Mouse (Mus musculus): ENCODE data around the gene Kcnh1. TPM values are rescaled to one million over a fixed set of nuclear protein-coding genes. Genes with fewer than 3 reads are reported as not detected.

Kcnh1 gene
- total RNA-seq, 2 experiments from 2014 or later: 71.9 to 76.4 TPM

DNA sequence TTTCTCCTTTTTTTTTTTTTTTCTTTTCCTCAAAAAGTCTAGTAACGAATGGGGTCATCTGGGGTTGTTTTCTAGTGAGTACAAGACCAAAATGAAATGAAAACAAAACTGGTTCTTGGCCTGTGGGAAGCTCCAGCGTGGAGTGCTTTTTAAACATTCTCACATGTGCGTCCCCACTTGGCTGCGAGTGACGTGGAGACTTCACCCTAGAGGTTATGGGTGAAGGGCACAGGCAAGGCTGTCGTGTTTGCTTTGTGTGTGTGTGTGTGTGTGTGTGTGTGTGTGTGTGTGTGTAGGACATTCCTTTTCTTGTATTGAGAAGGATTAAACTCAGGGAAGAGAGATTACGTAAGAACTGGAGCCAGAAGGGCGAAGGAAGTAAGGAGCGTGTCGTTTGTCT lies 6.9 kb downstream of the Kcnh1 start:
- no peak for TF ChIP-seq CTCF (IDR thresholded peaks at IDR 0.05)
- Histone ChIP-seq H3K27ac (no peak overlapping the region), H3K4me3 (no peak overlapping the region)
- DNase-seq (ENCODE audit: extremely low spot score in 1 of 2, low spot score in 2 of 2): no peak
- intact Hi-C loops (cut with DNase I): no loop called here

DNA sequence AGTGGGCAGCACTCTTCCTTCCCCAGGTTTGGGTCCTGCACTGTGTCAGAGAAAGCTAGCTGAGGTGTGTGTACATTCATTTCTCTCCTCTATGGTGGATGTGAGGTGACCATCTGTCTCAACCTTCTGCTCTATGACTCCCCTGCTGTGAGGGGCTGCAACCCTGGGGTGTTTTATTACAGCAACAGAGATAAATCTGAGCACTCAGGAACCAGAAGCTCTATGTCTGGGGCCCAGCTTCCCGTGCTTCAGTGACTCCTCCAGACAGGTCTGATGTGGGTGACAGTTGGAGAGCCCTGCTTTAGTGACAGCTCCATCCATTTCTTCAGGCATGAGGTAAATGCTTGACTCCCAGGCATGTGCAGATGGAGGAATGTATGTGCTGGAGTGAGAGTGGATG lies 12.4 kb downstream of the Kcnh1 start:
- Histone ChIP-seq H3K27ac (no peak overlapping the region), H3K4me3 (no peak overlapping the region)
- intact Hi-C loops (cut with DNase I): no loop called here
- TF ChIP-seq CTCF (IDR thresholded peaks at IDR 0.05): no peak
- no peak for DNase-seq (ENCODE audit: extremely low spot score in 1 of 2, low spot score in 2 of 2)

DNA sequence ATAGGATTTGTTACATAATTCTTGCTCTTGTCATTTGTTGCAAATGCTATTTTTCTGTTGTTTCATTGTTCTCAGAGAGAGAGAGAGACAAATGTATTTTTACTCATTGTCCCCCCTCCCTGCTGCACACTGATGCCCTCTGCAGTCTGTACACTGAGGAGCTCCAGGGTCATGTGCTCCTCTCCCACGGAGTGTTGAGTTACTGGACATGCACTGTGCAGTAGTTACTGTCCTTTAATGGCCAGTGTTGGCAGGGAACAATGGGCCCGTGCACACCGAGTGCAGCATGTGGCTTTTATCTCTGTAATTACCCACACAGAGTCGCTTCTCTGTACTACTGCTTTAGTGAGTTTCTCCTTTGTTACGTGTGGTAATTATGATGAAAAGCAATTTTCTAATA lies 17.4 kb downstream of the Kcnh1 start:
- TF ChIP-seq CTCF (IDR thresholded peaks at IDR 0.05): no peak
- Histone ChIP-seq H3K4me3 (no peak overlapping the region), H3K27ac (no peak overlapping the region)
- no peak for DNase-seq (ENCODE audit: extremely low spot score in 1 of 2, low spot score in 2 of 2)
- intact Hi-C loops (cut with DNase I): no loop called here

DNA sequence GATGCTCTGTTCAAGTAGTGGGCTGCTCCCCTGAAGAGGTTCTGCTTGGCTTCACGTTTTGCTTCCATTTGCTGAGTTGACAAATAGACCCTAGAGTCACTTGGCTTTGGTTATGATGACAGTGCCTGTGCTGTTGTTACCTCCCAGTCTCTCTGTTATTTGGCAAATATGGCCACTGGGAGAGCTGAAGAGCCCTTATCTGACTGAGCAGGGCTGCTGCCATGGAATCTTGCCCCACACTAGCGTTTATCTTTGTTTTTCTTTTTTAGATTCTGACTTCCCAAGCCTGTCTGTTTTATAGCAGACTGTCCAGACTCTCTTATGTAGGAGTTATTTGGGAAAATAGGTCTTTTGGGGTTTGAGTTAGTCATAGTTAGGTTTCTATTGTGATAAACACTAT lies 21.9 kb downstream of the Kcnh1 start:
- no peak for TF ChIP-seq CTCF (IDR thresholded peaks at IDR 0.05)
- H3K27ac ChIP-seq: no peak overlapping the region
- intact Hi-C loops (cut with DNase I): no loop called here
- H3K4me3 ChIP-seq: no peak overlapping the region
- no peak for DNase-seq (ENCODE audit: extremely low spot score in 1 of 2, low spot score in 2 of 2)

DNA sequence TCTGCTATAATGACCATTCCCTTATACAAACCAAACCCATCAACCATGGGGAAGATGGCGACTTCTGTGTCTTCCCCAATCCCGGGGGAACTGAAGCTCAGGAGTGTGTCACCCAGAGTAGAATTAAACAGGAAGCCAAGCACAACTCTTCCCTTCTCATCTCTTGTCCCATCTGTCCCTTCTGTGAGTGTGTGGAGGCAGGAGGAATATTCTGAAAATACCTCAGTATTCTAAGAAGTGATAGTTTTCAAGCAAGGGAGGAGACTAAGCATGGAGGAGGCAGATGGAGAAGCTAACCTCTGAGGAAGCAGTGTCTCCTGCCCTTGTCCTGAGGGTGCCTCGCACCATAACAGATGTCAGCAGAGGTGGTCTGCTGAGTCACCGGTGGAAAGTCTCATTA lies 24.1 kb downstream of the Kcnh1 start:
- DNase-seq (ENCODE audit: extremely low spot score in 1 of 2, low spot score in 2 of 2): no peak
- Histone ChIP-seq H3K27ac (no peak overlapping the region), H3K4me3 (no peak overlapping the region)
- no peak for TF ChIP-seq CTCF (IDR thresholded peaks at IDR 0.05)
- intact Hi-C loops (cut with DNase I): no loop called here

DNA sequence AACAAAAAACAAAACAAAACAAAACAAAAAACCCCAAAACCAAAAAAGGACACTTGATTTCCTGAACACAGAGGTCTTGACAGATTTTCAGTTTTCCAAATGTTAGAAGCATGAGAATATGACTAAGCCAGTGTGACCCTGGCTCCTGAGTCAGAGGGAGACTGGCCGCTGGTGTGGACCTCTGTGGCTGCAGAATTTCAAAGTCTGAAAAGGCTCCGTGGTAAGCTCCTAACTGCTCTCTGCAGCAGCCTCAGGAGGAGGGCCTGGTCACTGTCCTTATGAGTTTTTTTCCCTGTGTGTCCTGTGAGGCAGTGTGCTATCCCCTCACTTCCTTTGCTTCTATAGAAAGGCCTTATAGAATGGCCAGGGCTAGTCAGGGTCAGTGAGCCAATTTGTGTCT lies 29.6 kb downstream of the Kcnh1 start:
- DNase-seq (ENCODE audit: extremely low spot score in 1 of 2, low spot score in 2 of 2): no peak
- no peak overlapping the region for H3K4me3 ChIP-seq
- intact Hi-C loops (cut with DNase I): no loop called here
- no peak overlapping the region for H3K27ac ChIP-seq
- no peak for TF ChIP-seq CTCF (IDR thresholded peaks at IDR 0.05)

DNA sequence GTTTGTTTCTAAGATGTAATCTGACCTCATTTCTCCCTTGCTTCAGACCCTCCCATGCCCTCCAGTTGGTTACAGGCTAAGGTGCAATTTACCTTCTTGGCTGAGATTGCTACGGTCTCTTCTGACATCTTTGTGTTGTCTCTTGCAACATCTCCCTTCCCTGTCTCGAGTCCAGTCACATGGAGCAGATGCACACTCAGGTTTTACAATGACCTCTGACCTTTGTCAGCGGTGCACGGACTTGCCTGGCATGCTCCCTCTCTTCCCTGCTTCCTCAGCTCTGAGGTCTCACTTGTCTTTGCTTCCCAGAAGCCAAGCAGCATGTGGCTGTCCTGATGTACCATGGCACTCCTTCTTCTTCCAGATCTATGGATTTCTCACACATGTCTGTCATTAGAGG lies 33.6 kb downstream of the Kcnh1 start:
- Histone ChIP-seq H3K4me3 (no peak overlapping the region), H3K27ac (no peak overlapping the region)
- no peak for TF ChIP-seq CTCF (IDR thresholded peaks at IDR 0.05)
- intact Hi-C loops (cut with DNase I): no loop called here
- no peak for DNase-seq (ENCODE audit: extremely low spot score in 1 of 2, low spot score in 2 of 2)

DNA sequence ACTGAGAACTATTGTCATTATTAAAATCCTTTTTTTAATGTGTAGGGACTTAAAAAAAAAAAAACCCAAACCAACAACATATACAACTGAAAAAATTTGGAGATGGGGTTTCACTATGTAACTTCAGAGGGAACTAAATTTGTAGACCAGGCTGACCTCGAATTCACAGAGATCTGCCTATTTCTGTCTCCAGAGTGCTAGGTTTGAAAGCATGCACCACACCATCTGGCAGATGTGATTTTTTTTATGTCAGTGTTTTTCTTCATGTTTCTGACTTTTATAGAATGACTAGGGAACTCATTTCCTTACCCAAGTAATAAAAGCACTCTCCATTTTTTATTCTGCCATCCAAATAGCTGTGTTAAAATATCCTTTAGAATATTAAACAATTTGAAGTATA lies 42.1 kb downstream of the Kcnh1 start:
- Histone ChIP-seq H3K4me3 (no peak overlapping the region), H3K27ac (no peak overlapping the region)
- no peak for TF ChIP-seq CTCF (IDR thresholded peaks at IDR 0.05)
- DNase-seq (ENCODE audit: extremely low spot score in 1 of 2, low spot score in 2 of 2): no peak
- intact Hi-C loops (cut with DNase I): no loop called here

DNA sequence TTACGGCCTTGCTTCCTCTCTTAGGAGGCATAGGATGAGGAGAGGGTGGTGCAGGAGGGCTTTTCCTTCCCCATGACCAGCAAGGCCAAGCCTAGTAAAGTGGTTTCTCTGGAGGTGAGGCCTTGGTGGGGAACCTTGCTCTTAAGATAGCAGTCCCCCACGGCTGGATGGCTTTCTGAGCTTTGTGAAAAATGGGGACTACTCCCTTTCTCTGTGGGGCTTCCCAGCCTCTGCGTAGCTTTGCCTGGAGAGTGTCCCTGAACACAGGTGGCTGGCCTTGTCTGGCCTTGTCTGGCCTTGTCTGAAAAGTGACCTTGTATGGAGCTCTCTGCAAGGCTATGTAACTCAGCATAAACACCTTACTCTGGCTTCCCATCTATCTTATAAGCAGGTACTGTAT lies 56.3 kb downstream of the Kcnh1 start:
- intact Hi-C loops (cut with DNase I): no loop called here
- DNase-seq (ENCODE audit: extremely low spot score in 1 of 2, low spot score in 2 of 2): no peak
- no peak overlapping the region for H3K4me3 ChIP-seq
- TF ChIP-seq CTCF (IDR thresholded peaks at IDR 0.05): no peak
- H3K27ac ChIP-seq: no peak overlapping the region

DNA sequence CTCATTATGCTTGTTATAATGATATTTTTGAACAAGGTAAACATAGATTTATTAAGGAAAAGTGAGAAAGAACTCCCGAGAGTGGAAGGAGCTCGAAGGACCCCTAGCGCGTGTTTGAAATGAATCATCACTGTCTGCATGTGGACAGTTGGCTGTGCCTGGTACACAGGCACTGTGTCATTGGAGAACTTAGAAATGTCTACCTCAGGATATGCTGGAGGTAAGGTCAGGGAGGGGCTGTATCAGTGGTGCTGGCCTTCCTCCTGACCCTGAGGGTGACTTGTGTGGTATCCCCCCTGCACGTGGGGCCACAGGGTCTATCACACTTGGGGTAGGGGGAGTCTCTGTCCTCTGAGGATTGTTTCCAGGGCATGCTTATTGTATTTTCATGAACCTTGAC lies 68.6 kb downstream of the Kcnh1 start:
- DNase-seq (ENCODE audit: extremely low spot score in 1 of 2, low spot score in 2 of 2): no peak
- no peak for TF ChIP-seq CTCF (IDR thresholded peaks at IDR 0.05)
- no peak overlapping the region for H3K4me3 ChIP-seq
- H3K27ac ChIP-seq: no peak overlapping the region
- intact Hi-C loops (cut with DNase I): no loop called here

DNA sequence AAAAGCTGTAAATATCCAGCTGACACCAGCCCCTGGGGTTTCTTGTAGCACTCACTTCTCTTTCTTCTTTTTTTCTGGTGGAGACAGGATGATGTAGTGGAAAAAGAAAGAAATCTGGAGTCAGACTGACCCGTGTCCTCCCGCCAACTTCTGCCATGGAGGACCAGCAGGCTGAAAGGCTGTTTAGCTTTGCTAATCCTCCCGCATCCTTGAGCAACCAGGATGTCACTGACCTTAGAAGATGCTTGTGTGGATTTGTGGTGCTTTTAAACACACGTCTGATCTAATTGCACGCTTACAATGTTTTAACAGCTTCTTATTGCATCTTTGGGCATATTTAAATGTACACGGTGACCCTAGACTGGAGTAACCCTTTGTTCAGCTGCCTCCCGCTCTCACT lies 69.0 kb downstream of the Kcnh1 start:
- no peak overlapping the region for H3K4me3 ChIP-seq
- no peak for DNase-seq (ENCODE audit: extremely low spot score in 1 of 2, low spot score in 2 of 2)

DNA sequence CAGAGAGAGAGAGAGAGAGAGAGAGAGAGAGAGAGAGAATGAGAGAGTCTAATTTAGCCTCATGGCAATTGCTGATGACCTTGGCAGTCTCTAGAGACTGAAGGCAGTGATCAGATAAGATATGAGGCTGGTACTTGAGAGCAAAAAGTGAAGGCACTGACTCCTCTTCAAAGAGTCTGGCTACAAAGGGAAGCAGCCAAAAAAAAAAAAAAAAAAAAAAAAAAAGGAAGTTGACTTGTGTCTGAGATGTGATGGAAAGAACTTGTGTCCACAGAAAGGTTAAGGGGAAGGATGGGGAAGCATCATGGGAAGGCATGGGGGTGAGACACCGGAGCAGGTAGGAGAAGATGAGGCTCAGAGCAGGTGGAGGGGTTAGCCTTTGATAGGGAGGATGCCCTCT lies 75.1 kb downstream of the Kcnh1 start:
- DNase-seq (ENCODE audit: extremely low spot score in 1 of 2, low spot score in 2 of 2): no peak
- intact Hi-C loops (cut with DNase I): loop anchor here (5.0 kb wide), 4 partner anchors 73 to 322 kb away; partner anchors contain the start of gene Kcnh1
- Histone ChIP-seq H3K27ac (no peak overlapping the region; the same call in 1 of the 2 replicates), H3K4me3 (no peak overlapping the region)
- no peak for TF ChIP-seq CTCF (IDR thresholded peaks at IDR 0.05)

More for the DNA sequence above, 69.0 kb downstream of the Kcnh1 start:
- TF ChIP-seq CTCF (IDR thresholded peaks at IDR 0.05): no peak
- intact Hi-C loops (cut with DNase I): no loop called here
- no peak overlapping the region for H3K27ac ChIP-seq

DNA sequence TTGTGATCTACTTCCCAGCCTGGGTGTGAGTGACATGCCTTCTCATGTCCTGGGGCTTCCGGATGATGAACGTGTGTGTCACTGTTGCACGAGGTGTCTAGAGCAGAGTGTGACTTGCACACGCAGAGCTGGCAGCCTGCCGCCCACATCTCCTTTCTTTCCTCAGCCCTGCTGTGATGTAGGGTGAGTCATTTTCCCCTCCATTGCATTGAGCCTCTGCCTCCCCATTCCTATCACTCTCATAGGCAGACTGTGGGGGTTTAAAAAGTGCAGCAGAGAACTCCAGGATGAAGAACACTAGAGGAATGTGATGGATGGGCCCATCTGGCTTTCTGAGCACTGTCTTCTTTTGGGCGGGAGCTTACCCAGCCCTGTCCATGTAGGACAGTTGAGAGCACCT lies 76.4 kb downstream of the Kcnh1 start:
- Histone ChIP-seq H3K27ac (peak overlapping the region; percentile 73), H3K4me3 (no peak overlapping the region)
- intact Hi-C loops (cut with DNase I): loop anchor here (5.0 kb wide), 4 partner anchors 75 to 320 kb away; partner anchors contain the start of gene Kcnh1
- DNase-seq (ENCODE audit: extremely low spot score in 1 of 2, low spot score in 2 of 2): peak; percentile 64 to 68
- no peak for TF ChIP-seq CTCF (IDR thresholded peaks at IDR 0.05)

DNA sequence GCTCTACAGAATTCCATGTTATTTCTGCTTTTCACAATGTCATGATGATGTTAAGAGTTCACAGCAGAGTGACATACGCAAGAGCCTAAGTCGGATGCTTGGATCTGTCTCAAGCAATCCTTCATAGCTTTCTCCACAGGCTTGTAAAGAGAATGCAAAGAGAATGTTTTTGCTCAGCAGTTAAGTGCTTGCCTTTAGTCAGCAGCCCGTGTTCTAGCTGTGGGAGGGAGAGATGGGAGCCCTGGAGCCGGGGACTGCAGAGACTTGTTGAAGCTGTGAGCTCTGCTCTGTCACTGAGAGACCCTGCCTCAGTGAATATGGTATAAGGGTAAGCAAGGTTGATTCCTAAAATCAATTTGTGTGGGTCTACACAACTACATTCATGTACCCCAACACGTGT lies 78.3 kb downstream of the Kcnh1 start:
- no peak for DNase-seq (ENCODE audit: extremely low spot score in 1 of 2, low spot score in 2 of 2)
- TF ChIP-seq CTCF (IDR thresholded peaks at IDR 0.05): no peak
- H3K4me3 ChIP-seq: no peak overlapping the region
- intact Hi-C loops (cut with DNase I): loop anchor here (5.0 kb wide), 4 partner anchors 73 to 318 kb away; partner anchors contain the start of gene Kcnh1
- peak overlapping the region; percentile 78 for H3K27ac ChIP-seq
